Mouse (Mus musculus) kidney, postnatal 4 days (tissue): ENCODE measurements at regions not wholly inside any gene's neighbourhood (a gene's known extent, or its start where the extent isn't known, plus 50 kb on each side); places are given as distances from the start of the nearest gene placed in this dataset.

Source experiments
- DNase-seq, 2 experiments: peaks; one replicate each; pipeline ENCODE4 v3.0.0; 2021; ENCODE audit warnings: mixed read lengths in 2 of 2

GRCm38 (mm10) chr15:62209881-62210481, 1287.2 kb upstream of the A1bg start:
- DNase-seq, result peak; percentile 35 to 54

GRCm38 (mm10) chr15:62209296-62209695, 1286.5 kb upstream of the A1bg start:
- no peak for DNase-seq

- peak in 1 of 2 experiments; percentile 17 for DNase-seq
Measured at GRCm38 (mm10) chr15:62206502-62206902, 1283.7 kb upstream of the A1bg start.

- DNase-seq, result peak; percentile 48 to 66
Measured at GRCm38 (mm10) chr15:62203951-62204905, 1281.4 kb upstream of the A1bg start.

GRCm38 (mm10) chr15:62202781-62203375, 1280.1 kb upstream of the A1bg start:
- DNase-seq, result peak; percentile 26 to 43

GRCm38 (mm10) chr15:62198721-62199120, 1275.9 kb upstream of the A1bg start:
- no peak for DNase-seq

- DNase-seq, result no peak
Measured at GRCm38 (mm10) chr15:62198194-62198593, 1275.4 kb upstream of the A1bg start.

GRCm38 (mm10) chr15:62195440-62195839, 1272.6 kb upstream of the A1bg start:
- DNase-seq, result no peak

- no peak for DNase-seq
Measured at GRCm38 (mm10) chr15:62192706-62193105, 1269.9 kb upstream of the A1bg start.

- DNase-seq, result no peak
Measured at GRCm38 (mm10) chr15:62191641-62192040, 1268.8 kb upstream of the A1bg start.

GRCm38 (mm10) chr15:62190977-62191614, 1268.3 kb upstream of the A1bg start:
- no peak for DNase-seq

GRCm38 (mm10) chr15:62190224-62190910, 1267.6 kb upstream of the A1bg start:
- DNase-seq, result no peak

- no peak for DNase-seq
Measured at GRCm38 (mm10) chr15:62189565-62190181, 1266.9 kb upstream of the A1bg start.

GRCm38 (mm10) chr15:62186548-62186947, 1263.7 kb upstream of the A1bg start:
- DNase-seq, result no peak

- no peak for DNase-seq
Measured at GRCm38 (mm10) chr15:62183803-62184202, 1261.0 kb upstream of the A1bg start.

GRCm38 (mm10) chr15:62181454-62181910, 1258.7 kb upstream of the A1bg start:
- peak in 1 of 2 experiments; percentile 17 for DNase-seq

- DNase-seq, result no peak
Measured at GRCm38 (mm10) chr15:62180718-62181117, 1257.9 kb upstream of the A1bg start.

GRCm38 (mm10) chr15:62179801-62180200, 1257.0 kb upstream of the A1bg start:
- no peak for DNase-seq

GRCm38 (mm10) chr15:62178568-62178967, 1255.8 kb upstream of the A1bg start:
- no peak for DNase-seq

- DNase-seq, result no peak
Measured at GRCm38 (mm10) chr15:62177768-62178410, 1255.1 kb upstream of the A1bg start.

- no peak for DNase-seq
Measured at GRCm38 (mm10) chr15:62176076-62176475, 1253.3 kb upstream of the A1bg start.
